Mouse (Mus musculus): ENCODE results near the gene Pbld2. TPM values are rescaled to one million over a fixed set of nuclear protein-coding genes. Genes with fewer than 3 reads are reported as not detected.

Gene Pbld2
- polyA plus RNA-seq, 1 experiment from 2014 or later = 0.78 TPM

DNA sequence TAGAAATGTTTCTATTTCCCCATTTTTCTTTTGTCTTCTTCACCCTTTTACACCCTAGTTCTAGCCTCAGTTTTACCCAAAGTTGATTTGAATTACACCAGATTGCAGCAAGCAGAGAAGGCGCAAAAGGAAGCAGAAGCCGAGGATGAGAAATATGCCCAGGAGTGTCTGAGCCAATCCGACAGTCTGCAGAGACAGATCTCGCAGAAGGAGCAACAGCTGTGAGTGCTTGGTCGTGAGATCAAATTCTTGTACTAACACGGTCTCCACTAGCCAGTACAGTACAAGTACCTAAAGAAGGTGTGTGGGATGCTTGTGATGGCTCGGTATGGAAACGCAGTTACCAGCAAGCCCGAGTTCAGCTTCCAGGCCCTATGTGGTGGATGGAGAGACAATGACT lies 19.6 kb upstream of the Pbld2 start:
- WGBS = 90% methylated on average over 9 of the region's 9 CpGs
- Histone ChIP-seq H3K4me3 (no peak overlapping the region), H3K4me1 (replicated peaks) (no peaks in the 10 kb centered on the region), H3K9ac (no peak overlapping the region), H3K4me2 (no peak overlapping the region), H3K27me3 (replicated peaks) (no peaks in the 10 kb centered on the region), H3K27ac (ENCODE audit: poor library complexity, severe bottlenecking) (no peak overlapping the region), H3K36me3 (peaks cover 86% of the 10 kb centered on the region), H3K9me3 (replicated peaks) (no peaks in the 10 kb centered on the region)
- ATAC-seq (ENCODE audit: insufficient number of reproducible peaks, low FRiP score) = no peak

DNA sequence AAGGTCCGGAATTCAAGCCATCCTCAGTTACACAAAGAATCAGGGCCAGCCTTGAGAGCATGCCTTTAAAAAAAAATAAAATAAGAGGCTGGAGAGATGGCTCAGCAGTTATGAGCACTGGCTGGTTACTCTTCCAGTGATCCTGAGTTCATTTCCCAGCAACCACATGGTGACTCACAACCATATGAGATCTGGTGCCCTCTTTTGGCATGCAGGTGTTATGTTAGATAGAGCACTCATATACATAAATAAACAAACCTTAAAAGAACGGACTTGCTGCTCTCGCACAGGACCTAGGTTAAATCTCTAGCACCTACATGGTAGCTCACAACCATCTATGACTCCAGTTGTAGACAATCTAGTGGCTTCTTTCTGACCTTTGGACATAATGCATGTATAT lies 15.9 kb upstream of the Pbld2 start:
- no peak overlapping the region for H3K4me2 ChIP-seq
- no peak overlapping the region for H3K4me3 ChIP-seq
- H3K9me3 ChIP-seq (replicated peaks) = no peaks in the 10 kb centered on the region
- peaks cover 87% of the 10 kb centered on the region for H3K36me3 ChIP-seq
- H3K27me3 ChIP-seq (replicated peaks) = no peaks in the 10 kb centered on the region
- no peak for ATAC-seq (ENCODE audit: insufficient number of reproducible peaks, low FRiP score)
- no peak overlapping the region for H3K9ac ChIP-seq
- no peaks in the 10 kb centered on the region for H3K4me1 ChIP-seq (replicated peaks)
- no peak overlapping the region for H3K27ac ChIP-seq (ENCODE audit: poor library complexity, severe bottlenecking)
- 75% methylated on average over 3 of the region's 3 CpGs for WGBS

DNA sequence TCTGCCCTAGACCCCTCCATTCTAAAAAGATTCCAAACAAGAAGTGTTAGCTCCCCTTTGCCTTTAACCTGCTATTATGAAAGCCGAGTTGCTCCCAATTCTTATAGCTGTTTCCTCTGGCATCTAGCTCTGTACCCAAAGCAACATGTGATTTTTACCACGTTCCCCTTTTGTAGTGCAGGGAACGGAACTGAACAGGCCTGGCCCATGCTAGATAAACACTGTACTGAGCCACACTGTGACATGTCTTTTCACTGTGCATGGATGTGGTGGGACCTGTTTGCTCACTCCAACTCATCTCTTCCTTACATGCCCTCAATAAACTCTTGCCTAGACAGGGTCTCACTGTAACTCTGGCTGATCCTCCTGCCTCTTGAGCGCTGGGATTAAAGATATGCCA lies 13.8 kb upstream of the Pbld2 start:
- Histone ChIP-seq H3K36me3 (peaks cover 78% of the 10 kb centered on the region), H3K4me2 (no peak overlapping the region), H3K27ac (ENCODE audit: poor library complexity, severe bottlenecking) (no peak overlapping the region), H3K27me3 (replicated peaks) (no peaks in the 10 kb centered on the region), H3K9me3 (replicated peaks) (no peaks in the 10 kb centered on the region), H3K4me3 (no peak overlapping the region), H3K4me1 (replicated peaks) (no peaks in the 10 kb centered on the region), H3K9ac (no peak overlapping the region)
- 80% methylated on average over 4 of the region's 4 CpGs for WGBS
- no peak for ATAC-seq (ENCODE audit: insufficient number of reproducible peaks, low FRiP score)

DNA sequence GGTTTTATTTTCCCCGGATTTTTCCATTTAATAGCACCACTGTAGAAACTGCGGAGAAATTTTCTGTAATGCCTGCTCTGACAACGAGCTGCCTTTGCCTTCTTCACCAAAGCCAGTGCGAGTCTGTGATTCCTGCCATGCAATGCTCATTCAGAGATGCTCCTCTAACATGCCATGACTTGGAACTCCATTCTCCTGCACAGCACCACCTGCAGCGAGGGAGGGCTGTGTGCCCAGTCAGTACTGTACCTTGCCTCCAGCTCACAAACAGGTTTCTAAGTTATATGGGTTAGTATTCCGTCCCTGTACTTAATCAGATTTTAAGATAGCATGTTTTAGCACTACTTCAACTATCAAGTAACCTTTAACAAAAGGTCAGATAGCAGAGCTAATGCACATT lies 12.6 kb upstream of the Pbld2 start:
- H3K9ac ChIP-seq = no peak overlapping the region

DNA sequence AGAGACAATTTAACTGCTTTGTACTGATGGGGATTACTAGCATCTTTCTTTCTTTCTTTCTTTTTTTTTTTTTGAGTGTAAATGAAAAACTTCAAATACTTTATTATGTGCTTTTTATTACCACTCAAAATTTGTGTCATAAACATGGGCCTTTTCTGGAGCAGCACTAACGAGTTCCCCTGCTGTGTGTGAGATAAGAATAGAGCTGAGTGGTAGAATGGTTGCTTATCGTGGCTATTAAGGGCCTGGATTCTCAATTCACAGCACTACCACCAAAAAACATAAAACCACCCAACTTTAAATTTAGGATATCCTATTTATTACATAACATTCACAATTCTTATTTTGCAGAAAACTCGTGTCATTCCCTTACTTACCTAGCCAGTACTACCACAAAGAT lies 10.6 kb upstream of the Pbld2 start:
- Histone ChIP-seq H3K4me2 (no peak overlapping the region), H3K9ac (no peak overlapping the region), H3K27me3 (replicated peaks) (no peaks in the 10 kb centered on the region), H3K9me3 (replicated peaks) (no peaks in the 10 kb centered on the region), H3K27ac (ENCODE audit: poor library complexity, severe bottlenecking) (no peak overlapping the region), H3K4me1 (replicated peaks) (no peaks in the 10 kb centered on the region), H3K36me3 (peaks cover 75% of the 10 kb centered on the region), H3K4me3 (no peak overlapping the region)
- ATAC-seq (ENCODE audit: insufficient number of reproducible peaks, low FRiP score) = no peak
- WGBS = 57% methylated on average over 3 of the region's 3 CpGs

More for the DNA sequence above, 12.6 kb upstream of the Pbld2 start:
- H3K4me1 ChIP-seq (replicated peaks) = no peaks in the 10 kb centered on the region
- no peak overlapping the region for H3K27ac ChIP-seq (ENCODE audit: poor library complexity, severe bottlenecking)
- H3K9me3 ChIP-seq (replicated peaks) = no peaks in the 10 kb centered on the region
- no peak for ATAC-seq (ENCODE audit: insufficient number of reproducible peaks, low FRiP score)
- 89% methylated on average over 6 of the region's 6 CpGs for WGBS
- no peak overlapping the region for H3K4me3 ChIP-seq
- peaks cover 79% of the 10 kb centered on the region for H3K36me3 ChIP-seq
- H3K27me3 ChIP-seq (replicated peaks) = no peaks in the 10 kb centered on the region
- no peak overlapping the region for H3K4me2 ChIP-seq

DNA sequence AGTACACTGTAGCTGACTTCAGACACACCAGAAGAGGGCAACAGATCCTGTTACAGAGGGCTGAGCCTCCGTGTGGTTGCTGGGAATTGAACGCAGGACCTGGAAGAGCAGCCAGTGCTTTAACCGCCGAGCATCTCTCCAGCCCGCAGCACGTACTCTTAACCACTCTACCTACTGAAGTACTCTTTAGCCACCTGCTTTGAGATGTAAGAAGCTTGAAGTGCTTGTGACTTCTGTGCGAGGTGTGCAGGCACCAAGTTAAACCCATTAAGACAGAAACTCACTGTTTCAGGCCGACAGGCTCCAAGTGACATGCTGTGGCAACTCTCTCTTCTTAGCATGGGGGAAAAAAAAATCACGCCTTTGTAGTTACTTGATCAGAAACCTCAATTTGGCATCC lies 9.9 kb upstream of the Pbld2 start:
- 85% methylated on average over 9 of the region's 9 CpGs for WGBS
- Histone ChIP-seq H3K9ac (no peak overlapping the region), H3K27me3 (replicated peaks) (no peaks in the 10 kb centered on the region), H3K36me3 (peaks cover 74% of the 10 kb centered on the region), H3K9me3 (replicated peaks) (no peaks in the 10 kb centered on the region), H3K4me1 (replicated peaks) (no peaks in the 10 kb centered on the region), H3K4me2 (no peak overlapping the region), H3K4me3 (no peak overlapping the region), H3K27ac (ENCODE audit: poor library complexity, severe bottlenecking) (no peak overlapping the region)
- ATAC-seq (ENCODE audit: insufficient number of reproducible peaks, low FRiP score) = no peak

DNA sequence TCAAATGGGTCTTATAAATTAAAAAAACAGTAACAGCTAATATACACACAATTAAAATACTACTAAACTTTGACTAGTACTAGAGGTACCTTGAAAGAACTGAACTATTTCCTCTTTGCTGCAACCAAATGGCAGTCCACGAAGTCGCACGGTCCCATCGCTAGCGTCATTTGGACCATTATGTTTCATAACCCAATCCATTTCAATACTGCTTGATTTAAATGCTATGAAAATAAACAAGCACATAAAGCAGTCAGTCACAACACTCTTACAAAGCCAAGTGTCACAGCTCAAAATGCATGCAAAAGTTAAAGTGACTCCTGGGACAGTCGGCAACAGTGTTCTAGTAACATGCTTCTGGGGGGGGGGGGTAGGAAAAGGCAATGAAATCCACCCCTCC lies 4.8 kb upstream of the Pbld2 start:
- H3K9ac ChIP-seq = no peak overlapping the region
- peaks cover 28% of the 10 kb centered on the region for H3K36me3 ChIP-seq
- WGBS = 93% methylated on average over 6 of the region's 6 CpGs
- H3K27me3 ChIP-seq (replicated peaks) = no peaks in the 10 kb centered on the region
- peaks cover 11% of the 10 kb centered on the region for H3K4me1 ChIP-seq (replicated peaks)
- no peak overlapping the region for H3K4me2 ChIP-seq
- no peaks in the 10 kb centered on the region for H3K9me3 ChIP-seq (replicated peaks)
- no peak for ATAC-seq (ENCODE audit: insufficient number of reproducible peaks, low FRiP score)
- H3K27ac ChIP-seq (ENCODE audit: poor library complexity, severe bottlenecking) = no peak overlapping the region
- H3K4me3 ChIP-seq = no peak overlapping the region

DNA sequence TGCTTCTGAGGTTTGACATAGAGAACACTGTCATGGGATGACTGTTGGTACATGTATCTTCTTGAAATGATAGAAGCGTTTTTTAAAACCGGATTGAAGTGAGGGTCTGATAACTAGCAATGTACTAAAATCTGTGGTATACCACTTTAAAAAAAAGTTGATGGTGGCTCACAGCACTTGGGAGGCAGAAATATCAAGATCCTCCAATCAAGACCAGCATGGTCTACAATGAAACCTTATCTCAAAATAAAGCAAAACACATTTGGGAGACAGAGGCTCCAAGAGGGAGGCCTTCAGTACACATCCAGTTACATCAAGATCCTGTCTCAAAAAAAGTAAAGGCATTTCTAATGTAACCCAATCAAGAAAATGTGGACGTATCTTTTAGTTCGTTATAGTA lies 2.4 kb upstream of the Pbld2 start:
- H3K4me2 ChIP-seq = peak overlapping the region; percentile 70
- H3K9ac ChIP-seq = peak overlapping the region; percentile 60; the same call in 1 of the 2 replicates
- peaks cover 14% of the 10 kb centered on the region for H3K36me3 ChIP-seq
- no peak overlapping the region for H3K27ac ChIP-seq (ENCODE audit: poor library complexity, severe bottlenecking)
- no peak for ATAC-seq (ENCODE audit: insufficient number of reproducible peaks, low FRiP score)
- H3K4me3 ChIP-seq = peak overlapping the region; percentile 77
- no peaks in the 10 kb centered on the region for H3K9me3 ChIP-seq (replicated peaks)
- H3K27me3 ChIP-seq (replicated peaks) = no peaks in the 10 kb centered on the region
- WGBS = 52% methylated on average over 4 of the region's 4 CpGs
- H3K4me1 ChIP-seq (replicated peaks) = peaks cover 19% of the 10 kb centered on the region

DNA sequence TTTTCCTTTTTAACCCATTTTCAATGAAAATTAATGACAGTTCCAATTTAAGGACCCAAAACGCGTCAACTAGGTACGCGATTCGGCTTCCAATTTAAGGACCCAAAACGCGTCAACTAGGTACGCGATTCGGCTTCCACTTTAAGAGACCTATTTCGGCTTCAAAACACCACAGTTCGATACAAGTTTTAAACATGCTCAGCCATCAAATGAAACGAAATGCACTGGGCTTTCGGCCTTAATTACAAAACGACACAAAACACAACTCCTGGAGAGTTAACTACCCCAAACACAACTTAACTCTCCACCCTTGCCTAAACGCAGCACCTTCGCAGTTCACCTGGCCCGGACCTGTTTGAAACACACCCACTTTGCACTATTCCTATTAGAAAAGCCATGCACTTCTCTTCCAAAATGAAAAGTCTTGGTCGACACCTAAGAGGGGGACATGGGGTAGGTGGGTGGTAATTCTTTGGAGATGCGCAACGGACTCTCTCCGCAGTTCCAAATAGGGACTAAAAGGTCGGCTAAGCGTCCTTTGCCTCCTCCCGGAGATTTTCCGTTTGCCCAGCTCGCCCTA lies 1.5 kb upstream of the Pbld2 start:
- H3K4me3 ChIP-seq = peak overlapping the region; percentile 77
- H3K27ac ChIP-seq (ENCODE audit: poor library complexity, severe bottlenecking) = peak overlapping the region; percentile 98
- peaks cover 19% of the 10 kb centered on the region for H3K4me1 ChIP-seq (replicated peaks)
- ATAC-seq (ENCODE audit: insufficient number of reproducible peaks, low FRiP score) = no peak
- H3K9me3 ChIP-seq (replicated peaks) = no peaks in the 10 kb centered on the region
- WGBS = under 1% methylated on average over 27 of the region's 27 CpGs
- peaks cover 7% of the 10 kb centered on the region; the same call in 1 of the 2 replicates for H3K36me3 ChIP-seq
- peak overlapping the region; percentile 98 for H3K9ac ChIP-seq
- peak overlapping the region; percentile 71 for H3K4me2 ChIP-seq
- no peaks in the 10 kb centered on the region for H3K27me3 ChIP-seq (replicated peaks)

DNA sequence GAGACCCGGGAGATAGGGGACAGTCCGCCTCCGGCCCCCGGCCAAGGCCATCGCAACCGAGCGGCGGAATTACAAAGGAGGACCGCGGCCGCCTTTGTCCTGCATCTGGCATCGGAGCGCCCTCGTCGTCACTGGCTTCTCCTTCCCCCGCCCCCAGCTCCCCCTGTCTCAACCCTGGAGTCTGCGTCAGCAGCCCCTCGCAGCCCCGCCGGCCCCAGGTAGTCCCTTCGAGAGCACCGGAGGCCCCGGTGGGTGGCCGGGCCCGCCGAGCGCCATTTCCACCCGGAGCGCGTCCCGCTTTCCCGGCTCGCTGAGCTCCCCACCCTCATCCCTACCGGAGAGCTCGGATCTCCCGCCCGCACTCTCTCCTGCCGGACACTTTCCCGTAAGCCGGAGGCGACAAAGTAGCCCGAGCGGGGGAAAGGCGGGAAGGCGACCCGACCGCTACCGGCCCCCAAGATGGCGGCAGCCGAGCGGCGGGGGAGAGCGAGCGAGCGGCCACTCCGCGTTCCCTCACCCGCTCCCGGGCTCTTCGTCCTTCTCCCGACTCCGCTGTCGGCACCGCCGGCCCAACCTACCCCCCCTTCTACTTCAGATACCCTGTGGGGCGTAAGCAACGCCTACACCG lies 880 bp upstream of the Pbld2 start:
- Histone ChIP-seq H3K4me1 (replicated peaks) (peaks cover 19% of the 10 kb centered on the region), H3K9ac (peak overlapping the region; percentile 98), H3K4me3 (peak overlapping the region; percentile 77), H3K9me3 (replicated peaks) (no peaks in the 10 kb centered on the region), H3K27ac (ENCODE audit: poor library complexity, severe bottlenecking) (peak overlapping the region; percentile 98), H3K27me3 (replicated peaks) (no peaks in the 10 kb centered on the region), H3K36me3 (peaks cover 3% of the 10 kb centered on the region; the same call in 1 of the 2 replicates), H3K4me2 (peak overlapping the region; percentile 71)
- ATAC-seq (ENCODE audit: insufficient number of reproducible peaks, low FRiP score) = peak; percentile 64
- under 1% methylated on average over 68 of the region's 68 CpGs for WGBS

DNA sequence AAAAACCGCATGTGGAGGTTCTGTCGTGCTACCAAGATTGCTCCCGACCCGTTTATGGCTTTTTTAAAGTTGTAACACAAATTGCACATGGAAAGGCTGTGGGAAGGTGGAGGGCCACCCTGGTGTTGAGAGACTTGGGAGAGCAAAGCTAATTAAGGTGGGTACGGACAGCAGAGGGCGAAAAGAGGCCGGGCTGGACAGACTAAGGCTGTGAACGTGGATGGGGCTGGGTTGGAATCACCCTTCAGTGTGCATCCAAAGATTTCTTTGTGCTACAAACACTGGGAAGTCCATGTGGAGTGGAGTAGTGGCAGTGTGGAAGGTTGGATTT lies 430 bp downstream of the Pbld2 start:
- Histone ChIP-seq H3K36me3 (no peaks in the 10 kb centered on the region), H3K27me3 (replicated peaks) (no peaks in the 10 kb centered on the region), H3K9me3 (replicated peaks) (no peaks in the 10 kb centered on the region), H3K4me1 (replicated peaks) (peaks cover 19% of the 10 kb centered on the region), H3K27ac (ENCODE audit: poor library complexity, severe bottlenecking) (peak overlapping the region; percentile 98), H3K4me3 (peak overlapping the region; percentile 77), H3K9ac (peak overlapping the region; percentile 74), H3K4me2 (peak overlapping the region; percentile 71)
- WGBS = under 1% methylated on average over 8 of the region's 8 CpGs
- ATAC-seq (ENCODE audit: insufficient number of reproducible peaks, low FRiP score) = peak; percentile 62

DNA sequence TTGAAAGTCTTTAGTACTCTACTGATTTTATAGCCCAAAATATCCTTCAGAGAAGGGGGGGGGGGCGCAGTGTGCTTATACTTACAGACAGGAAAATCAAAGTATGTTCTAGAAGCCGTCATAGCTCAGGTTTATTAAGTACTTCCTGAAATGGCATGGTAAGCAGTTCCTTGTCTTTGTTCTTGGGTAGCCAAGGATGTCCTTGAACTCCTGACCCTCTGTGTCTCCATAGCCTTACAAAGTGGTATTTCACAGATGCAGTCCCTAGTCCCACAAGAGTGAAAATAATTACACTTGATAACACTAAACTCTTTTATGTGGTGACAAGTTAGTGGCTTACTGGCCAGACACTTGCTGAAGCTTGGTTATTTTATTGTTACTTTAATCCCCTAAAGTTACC lies 901 bp downstream of the Pbld2 start:
- peak overlapping the region; percentile 98 for H3K27ac ChIP-seq (ENCODE audit: poor library complexity, severe bottlenecking)
- peak overlapping the region; percentile 77 for H3K4me3 ChIP-seq
- no peaks in the 10 kb centered on the region for H3K36me3 ChIP-seq
- WGBS = 47% methylated on average over 2 of the region's 2 CpGs
- ATAC-seq (ENCODE audit: insufficient number of reproducible peaks, low FRiP score) = no peak
- no peaks in the 10 kb centered on the region for H3K27me3 ChIP-seq (replicated peaks)
- H3K4me2 ChIP-seq = peak overlapping the region; percentile 71
- no peak overlapping the region for H3K9ac ChIP-seq
- H3K4me1 ChIP-seq (replicated peaks) = peaks cover 19% of the 10 kb centered on the region
- no peaks in the 10 kb centered on the region for H3K9me3 ChIP-seq (replicated peaks)

All from heart, embryonic 12.5 days (tissue).